Mouse (Mus musculus): ENCODE data around the gene Evi2a. TPM values are rescaled to one million over a fixed set of nuclear protein-coding genes. Genes with fewer than 3 reads are reported as not detected.

The Evi2a gene
- polyA plus RNA-seq, 1 experiment from 2014 or later: 1.6 TPM

DNA sequence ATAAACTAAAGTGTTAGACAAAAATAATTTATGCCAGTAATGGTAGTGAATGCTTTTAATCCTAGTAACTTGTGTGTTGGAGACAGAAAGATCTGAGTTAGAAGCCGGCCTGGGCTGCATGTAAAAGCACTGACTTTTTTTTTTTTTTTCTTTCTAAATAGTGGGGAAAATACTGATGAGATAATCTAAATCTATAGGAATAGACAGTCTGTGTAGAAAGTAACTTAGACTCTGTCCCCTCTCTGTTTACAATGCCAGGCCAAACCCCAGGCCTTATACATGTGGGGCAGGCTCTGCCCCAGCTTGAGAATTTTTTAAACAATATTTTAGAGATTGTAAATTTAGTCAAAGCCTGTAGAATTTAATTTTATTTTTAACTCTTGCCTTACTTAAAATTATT is 7.5 kb downstream of the Evi2a start:
- H3K4me3 ChIP-seq: no peak overlapping the region
- H3K36me3 ChIP-seq (replicated peaks): peaks cover 16% of the 10 kb centered on the region
- no peaks in the 10 kb centered on the region for H3K27me3 ChIP-seq (replicated peaks; ENCODE audit: low read depth, poor library complexity, severe bottlenecking)
- H3K4me1 ChIP-seq: peaks cover 4% of the 10 kb centered on the region; the same call in 1 of the 2 replicates
- no peak for DNase-seq (ENCODE audit: low spot score)
- no peak overlapping the region for H3K27ac ChIP-seq (replicated peaks)
- WGBS: 92% methylated on average over 1 of the region's 1 CpGs
- H3K9me3 ChIP-seq: no peaks in the 10 kb centered on the region

DNA sequence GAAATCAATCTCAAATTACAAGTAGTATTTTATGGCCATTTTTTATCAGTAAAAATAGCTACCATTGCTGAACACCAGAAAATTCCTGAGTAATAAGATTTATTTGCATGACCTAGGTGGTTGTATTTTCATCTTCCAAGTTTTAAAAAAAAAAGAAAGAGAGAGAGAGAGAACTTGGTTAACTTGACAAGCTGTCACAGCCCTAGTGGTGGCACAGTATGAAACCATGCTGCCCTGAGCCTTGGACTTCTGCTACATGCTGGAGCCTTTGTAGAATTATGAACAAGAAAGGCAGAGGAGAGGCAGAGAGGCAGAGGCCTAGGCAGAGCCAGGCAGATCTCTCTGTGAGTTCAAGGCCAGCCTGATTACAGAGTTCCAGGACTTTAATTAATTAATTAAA is 8.5 kb downstream of the Evi2a start:
- no peak overlapping the region for H3K27ac ChIP-seq (replicated peaks)
- DNase-seq (ENCODE audit: low spot score): no peak
- no peaks in the 10 kb centered on the region for H3K9me3 ChIP-seq
- H3K36me3 ChIP-seq (replicated peaks): peaks cover 9% of the 10 kb centered on the region; the same call in 1 of the 2 replicates
- peaks cover 4% of the 10 kb centered on the region; the same call in 1 of the 2 replicates for H3K4me1 ChIP-seq
- H3K27me3 ChIP-seq (replicated peaks; ENCODE audit: low read depth, poor library complexity, severe bottlenecking): no peaks in the 10 kb centered on the region
- H3K4me3 ChIP-seq: no peak overlapping the region

DNA sequence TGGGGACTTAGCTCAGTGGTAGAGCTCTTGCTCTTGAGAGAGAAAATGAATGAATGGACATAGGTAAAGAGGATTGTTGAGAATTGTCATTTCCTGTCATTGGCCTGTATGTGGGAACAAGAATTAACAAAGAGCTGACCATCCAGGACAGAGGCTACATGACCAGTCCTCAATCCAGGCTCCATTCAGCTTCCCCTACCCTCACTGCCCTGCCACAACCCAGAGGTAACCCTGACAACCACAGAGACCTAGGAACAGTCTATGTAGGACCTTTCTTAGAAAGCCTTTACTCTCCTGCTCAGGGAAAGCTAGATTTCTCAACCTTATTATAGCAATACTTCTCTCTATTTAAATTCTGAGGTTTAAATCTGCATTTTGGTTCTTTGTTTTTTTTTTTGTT is 9.6 kb downstream of the Evi2a start:
- Histone ChIP-seq H3K9me3 (no peaks in the 10 kb centered on the region), H3K36me3 (replicated peaks) (peaks cover 9% of the 10 kb centered on the region; the same call in 1 of the 2 replicates), H3K27me3 (replicated peaks; ENCODE audit: low read depth, poor library complexity, severe bottlenecking) (no peaks in the 10 kb centered on the region), H3K27ac (replicated peaks) (no peak overlapping the region), H3K4me1 (peaks cover 4% of the 10 kb centered on the region; the same call in 1 of the 2 replicates), H3K4me3 (no peak overlapping the region)
- DNase-seq (ENCODE audit: low spot score): no peak

DNA sequence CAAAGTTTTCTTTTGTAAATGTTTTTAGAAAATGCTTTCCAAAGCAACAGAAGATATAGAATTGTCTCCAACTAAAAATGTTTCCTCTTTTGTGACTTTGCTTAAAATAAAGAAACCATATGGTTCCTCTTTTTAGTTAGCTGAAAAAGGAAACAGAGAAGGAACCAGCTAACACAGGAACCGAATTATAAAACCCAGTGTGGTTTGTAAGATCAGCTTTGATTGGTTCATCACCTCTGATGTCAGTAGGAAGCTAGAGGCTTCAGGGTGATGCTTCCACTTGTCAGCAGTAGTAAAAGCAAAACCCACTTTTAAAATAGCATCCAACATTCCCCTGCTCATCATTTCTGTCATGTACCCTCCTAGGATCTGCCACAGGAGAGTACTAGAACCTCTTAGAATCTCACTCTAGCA is 10.5 kb downstream of the Evi2a start:
- Histone ChIP-seq H3K36me3 (replicated peaks) (peaks cover 8% of the 10 kb centered on the region; the same call in 1 of the 2 replicates), H3K9me3 (no peaks in the 10 kb centered on the region), H3K27ac (replicated peaks) (no peak overlapping the region), H3K4me1 (peaks cover 4% of the 10 kb centered on the region; the same call in 1 of the 2 replicates), H3K27me3 (replicated peaks; ENCODE audit: low read depth, poor library complexity, severe bottlenecking) (no peaks in the 10 kb centered on the region), H3K4me3 (no peak overlapping the region)
- 77% methylated on average over 1 of the region's 1 CpGs for WGBS
- no peak for DNase-seq (ENCODE audit: low spot score)

DNA sequence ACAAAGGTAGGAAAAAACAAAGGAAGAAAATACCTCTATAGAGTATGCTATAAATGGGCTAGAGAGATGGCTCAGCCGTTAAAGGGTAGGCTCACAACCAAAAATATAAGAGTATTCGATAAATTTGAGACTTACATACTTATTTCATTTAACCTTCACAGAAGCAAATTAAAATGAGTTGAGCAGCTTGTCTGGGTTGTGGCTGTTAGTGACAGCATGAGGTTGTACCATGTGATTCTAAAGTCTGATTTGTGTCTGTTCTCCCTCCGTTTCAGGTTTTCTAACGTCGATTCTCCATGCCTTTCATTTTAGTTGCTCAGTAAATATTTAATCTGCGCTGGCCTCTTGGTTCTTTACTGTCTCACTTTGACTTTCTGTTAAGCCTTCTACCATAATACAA is 11.1 kb downstream of the Evi2a start:
- Histone ChIP-seq H3K36me3 (replicated peaks) (peaks cover 4% of the 10 kb centered on the region; the same call in 1 of the 2 replicates), H3K4me1 (peaks cover 4% of the 10 kb centered on the region; the same call in 1 of the 2 replicates), H3K27ac (replicated peaks) (no peak overlapping the region), H3K27me3 (replicated peaks; ENCODE audit: low read depth, poor library complexity, severe bottlenecking) (no peaks in the 10 kb centered on the region), H3K9me3 (no peaks in the 10 kb centered on the region), H3K4me3 (no peak overlapping the region)
- WGBS: 94% methylated on average over 6 of the region's 6 CpGs
- no peak for DNase-seq (ENCODE audit: low spot score)

DNA sequence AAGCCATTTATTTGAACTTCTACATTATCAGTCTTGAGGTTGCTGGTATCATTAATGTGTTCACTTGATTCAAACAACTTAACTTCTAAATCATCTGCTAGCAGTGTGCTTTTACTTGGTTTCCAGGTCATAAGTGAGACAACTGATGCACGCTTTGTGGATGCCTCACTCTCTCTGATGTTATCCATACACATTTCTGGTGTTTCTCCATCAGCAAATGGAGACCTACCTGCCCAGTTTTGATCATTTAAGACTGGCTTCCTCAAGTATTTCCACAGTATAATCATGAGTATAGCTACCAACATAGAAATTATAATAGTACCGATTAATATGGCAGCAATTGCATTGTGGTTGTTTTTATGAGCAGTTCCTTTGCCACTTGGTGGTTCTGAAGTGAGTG is 14.6 kb downstream of the Evi2a start:
- Histone ChIP-seq H3K4me3 (no peak overlapping the region), H3K36me3 (replicated peaks) (no peaks in the 10 kb centered on the region; the same call in 1 of the 2 replicates), H3K27me3 (replicated peaks; ENCODE audit: low read depth, poor library complexity, severe bottlenecking) (no peaks in the 10 kb centered on the region), H3K27ac (replicated peaks) (no peak overlapping the region), H3K9me3 (no peaks in the 10 kb centered on the region), H3K4me1 (no peaks in the 10 kb centered on the region)
- DNase-seq (ENCODE audit: low spot score): no peak
- 95% methylated on average over 2 of the region's 2 CpGs for WGBS

DNA sequence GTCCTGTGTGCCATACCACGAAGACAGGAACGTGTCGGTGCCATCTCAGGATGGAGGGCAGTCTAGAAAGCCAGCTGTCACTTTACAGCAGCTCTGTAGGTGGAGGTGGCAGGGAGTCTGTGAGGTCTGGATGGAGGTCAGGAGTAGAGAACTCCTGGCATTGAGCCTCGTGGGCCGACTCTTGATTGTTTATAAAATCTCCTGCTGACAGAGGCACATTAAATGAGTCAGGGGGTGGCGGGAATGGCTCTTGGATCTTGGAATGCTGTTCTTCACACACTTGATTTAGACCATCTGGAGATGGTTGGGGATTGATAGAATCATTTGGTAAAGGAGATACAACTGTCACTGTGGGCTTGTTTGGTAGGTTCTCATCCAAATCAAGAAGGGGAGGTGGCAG is 15.1 kb downstream of the Evi2a start:
- no peak overlapping the region for H3K27ac ChIP-seq (replicated peaks)
- no peaks in the 10 kb centered on the region for H3K9me3 ChIP-seq
- no peak for DNase-seq (ENCODE audit: low spot score)
- no peaks in the 10 kb centered on the region for H3K27me3 ChIP-seq (replicated peaks; ENCODE audit: low read depth, poor library complexity, severe bottlenecking)
- no peaks in the 10 kb centered on the region for H3K4me1 ChIP-seq
- no peaks in the 10 kb centered on the region; the same call in 1 of the 2 replicates for H3K36me3 ChIP-seq (replicated peaks)
- H3K4me3 ChIP-seq: no peak overlapping the region
- 82% methylated on average over 6 of the region's 6 CpGs for WGBS

DNA sequence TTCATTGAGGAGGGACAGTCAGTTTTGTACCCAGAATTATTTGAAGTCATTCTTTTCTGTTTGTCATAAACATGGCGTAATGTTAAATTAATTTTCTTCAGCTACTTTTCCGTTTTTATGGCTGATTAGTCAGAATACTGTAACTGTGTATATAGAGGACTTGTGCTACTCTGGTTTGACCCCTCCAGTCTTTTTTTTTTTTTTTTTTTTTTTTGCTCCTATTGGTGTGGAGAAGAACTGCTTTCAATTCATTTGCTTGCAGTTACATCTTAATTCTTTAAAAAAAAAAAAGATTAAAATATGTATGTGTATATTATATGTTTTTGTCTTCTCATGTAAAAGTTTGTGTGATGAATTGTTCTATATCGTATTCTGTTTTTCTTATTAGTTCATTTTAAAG is 18.4 kb downstream of the Evi2a start:
- no peak for DNase-seq (ENCODE audit: low spot score)
- no peak overlapping the region for H3K4me3 ChIP-seq
- H3K36me3 ChIP-seq (replicated peaks): no peaks in the 10 kb centered on the region; the same call in 1 of the 2 replicates
- no peaks in the 10 kb centered on the region for H3K4me1 ChIP-seq
- H3K27ac ChIP-seq (replicated peaks): no peak overlapping the region
- H3K9me3 ChIP-seq: no peaks in the 10 kb centered on the region
- H3K27me3 ChIP-seq (replicated peaks; ENCODE audit: low read depth, poor library complexity, severe bottlenecking): no peaks in the 10 kb centered on the region
- WGBS: 93% methylated on average over 3 of the region's 3 CpGs

DNA sequence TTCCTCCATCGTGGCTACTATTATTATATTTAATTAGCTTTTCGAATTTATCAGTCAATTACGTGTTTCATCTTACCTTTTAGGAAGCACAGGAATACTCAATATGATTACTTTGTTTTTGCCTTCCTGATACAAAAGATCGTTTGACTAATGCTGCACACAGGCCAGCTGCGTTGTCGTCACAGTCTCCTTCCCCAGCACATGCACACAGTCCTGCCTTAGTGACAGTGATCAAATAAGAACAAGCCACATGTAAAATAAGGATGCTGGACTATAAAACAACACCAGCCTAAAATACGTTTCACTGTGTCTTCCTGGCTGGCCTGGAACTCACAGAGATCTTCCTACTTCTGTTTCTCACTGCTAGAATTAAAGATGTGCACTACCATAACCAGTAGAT is 25.9 kb downstream of the Evi2a start:
- no peak for DNase-seq (ENCODE audit: low spot score)
- 89% methylated on average over 7 of the region's 7 CpGs for WGBS
- H3K4me1 ChIP-seq: no peaks in the 10 kb centered on the region
- H3K36me3 ChIP-seq (replicated peaks): 0 out of 2 replicates have a peak, but pooled peaks cover 3% of the 10 kb centered on the region
- no peak overlapping the region for H3K27ac ChIP-seq (replicated peaks)
- H3K9me3 ChIP-seq: no peaks in the 10 kb centered on the region
- no peaks in the 10 kb centered on the region for H3K27me3 ChIP-seq (replicated peaks; ENCODE audit: low read depth, poor library complexity, severe bottlenecking)
- H3K4me3 ChIP-seq: no peak overlapping the region

DNA sequence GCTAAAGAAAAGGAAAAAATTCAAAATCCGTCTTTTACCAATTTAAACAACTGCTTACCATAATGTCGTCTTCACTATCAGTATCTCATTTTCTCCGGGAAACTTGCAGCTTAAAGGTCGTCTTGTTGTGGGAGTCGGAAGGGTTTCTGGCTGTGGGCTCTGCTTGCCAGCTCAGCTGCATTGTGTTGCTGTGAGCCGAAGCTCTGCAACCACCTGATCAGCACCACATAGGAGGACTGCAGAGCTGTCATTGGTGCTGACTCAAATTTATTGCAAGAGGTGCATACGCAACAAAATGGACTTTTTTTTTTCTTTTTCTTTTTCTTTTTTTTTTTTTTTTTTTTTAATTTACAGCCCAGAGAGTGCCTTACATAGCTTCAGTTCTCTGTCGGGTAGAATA is 26.6 kb downstream of the Evi2a start, which contains the start of gene Omg:
Gene Omg (minus strand): TSS at position 240 of the 400 bp plus-strand sequence.
- 61% methylated on average over 8 of the region's 8 CpGs for WGBS
- no peaks in the 10 kb centered on the region for H3K27me3 ChIP-seq (replicated peaks; ENCODE audit: low read depth, poor library complexity, severe bottlenecking)
- 0 out of 2 replicates have a peak, but pooled peaks cover 3% of the 10 kb centered on the region for H3K36me3 ChIP-seq (replicated peaks)
- H3K4me1 ChIP-seq: no peaks in the 10 kb centered on the region
- no peak within 1 kb of the TSS for H3K4me3 ChIP-seq
- H3K9me3 ChIP-seq: no peaks in the 10 kb centered on the region
- no peak for DNase-seq (ENCODE audit: low spot score)
- H3K27ac ChIP-seq (replicated peaks): no peak within 1 kb of the TSS

DNA sequence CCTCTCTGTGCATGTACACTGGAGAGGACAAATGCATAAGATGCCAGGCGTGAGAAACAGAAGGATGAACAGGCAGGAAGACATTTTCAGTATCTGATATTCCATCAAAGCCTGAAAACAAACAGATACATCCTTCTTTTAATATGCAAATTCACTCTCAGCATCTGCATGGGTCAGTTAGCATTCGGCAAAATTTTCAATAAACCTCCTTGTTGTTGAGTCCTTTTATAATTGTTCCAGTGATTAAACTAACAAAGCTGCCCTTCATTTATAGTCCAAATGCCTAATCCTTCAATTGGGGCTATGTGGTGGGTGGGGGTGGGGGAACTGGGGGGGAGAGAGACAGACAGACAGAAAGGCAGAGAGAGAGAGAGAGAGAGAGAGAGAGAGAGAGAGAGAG is 27.5 kb downstream of the Evi2a start:
- Histone ChIP-seq H3K27me3 (replicated peaks; ENCODE audit: low read depth, poor library complexity, severe bottlenecking) (no peaks in the 10 kb centered on the region), H3K36me3 (replicated peaks) (0 out of 2 replicates have a peak, but pooled peaks cover 3% of the 10 kb centered on the region), H3K4me1 (no peaks in the 10 kb centered on the region), H3K27ac (replicated peaks) (no peak overlapping the region), H3K9me3 (no peaks in the 10 kb centered on the region), H3K4me3 (no peak overlapping the region)
- 65% methylated on average over 2 of the region's 2 CpGs for WGBS
- no peak for DNase-seq (ENCODE audit: low spot score)

DNA sequence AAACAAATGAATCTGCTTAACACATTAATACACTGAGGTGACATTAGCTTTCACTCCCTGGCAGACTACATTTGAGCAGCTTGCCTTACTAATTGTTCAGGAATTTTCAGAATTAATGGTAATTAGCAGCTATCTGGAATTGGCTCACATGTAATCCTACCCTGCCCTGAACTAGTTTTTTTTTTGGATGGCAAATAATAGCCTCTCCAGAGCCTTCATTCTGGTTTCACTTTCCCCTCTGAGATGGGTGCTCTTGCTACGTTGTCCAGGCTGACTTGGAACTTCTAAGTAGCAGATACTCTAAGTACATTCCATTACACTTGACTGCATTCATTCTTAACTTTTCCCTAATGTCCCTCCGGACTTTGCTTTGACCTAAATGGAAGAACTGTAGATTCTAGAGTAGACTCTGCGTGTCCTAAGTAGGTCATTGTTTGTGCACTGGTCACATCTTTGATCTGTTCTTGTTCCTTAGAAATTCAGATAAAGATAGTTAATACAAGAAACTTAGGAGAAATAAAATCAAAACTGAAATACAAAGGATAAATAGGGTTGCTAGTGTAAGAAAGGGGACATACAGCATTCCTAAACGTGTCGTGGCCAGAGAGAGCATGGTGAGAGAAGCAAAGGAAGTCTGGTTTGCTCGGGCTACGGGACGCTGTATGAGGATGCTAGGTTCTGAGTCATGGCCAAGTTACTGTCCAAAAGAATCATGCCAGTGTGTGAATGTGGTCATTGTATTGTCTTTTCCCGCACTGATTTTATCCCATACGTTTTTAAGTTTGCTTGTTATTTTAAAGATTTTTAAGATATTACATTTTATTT is 35.2 kb downstream of the Evi2a start:
- H3K4me1 ChIP-seq: no peaks in the 10 kb centered on the region
- H3K4me3 ChIP-seq: no peak overlapping the region
- H3K27me3 ChIP-seq (replicated peaks; ENCODE audit: low read depth, poor library complexity, severe bottlenecking): no peaks in the 10 kb centered on the region
- 81% methylated on average over 10 of the region's 10 CpGs for WGBS
- peaks cover 23% of the 10 kb centered on the region for H3K36me3 ChIP-seq (replicated peaks)
- no peak overlapping the region for H3K27ac ChIP-seq (replicated peaks)
- DNase-seq (ENCODE audit: low spot score): no peak
- H3K9me3 ChIP-seq: no peaks in the 10 kb centered on the region

DNA sequence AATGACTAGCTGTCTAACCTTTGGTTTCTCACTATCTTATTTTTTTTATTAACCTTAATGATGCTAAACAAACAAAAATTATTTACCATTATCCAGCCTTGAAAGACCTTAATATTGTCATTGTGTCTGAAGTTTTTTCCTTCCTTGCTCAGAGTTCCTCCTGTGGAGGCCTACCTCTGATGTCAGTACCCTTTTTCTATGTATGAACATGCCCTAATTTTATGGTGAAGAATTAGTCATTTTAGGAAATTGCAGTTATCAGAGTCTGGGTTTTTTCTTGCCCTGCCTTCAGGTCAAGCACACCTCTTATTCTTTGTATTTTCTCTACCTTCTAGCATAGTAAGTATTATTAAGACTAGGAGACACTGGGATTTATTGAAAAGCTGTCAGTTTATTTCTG is 45.7 kb downstream of the Evi2a start:
- H3K9me3 ChIP-seq: no peaks in the 10 kb centered on the region
- no peak overlapping the region for H3K27ac ChIP-seq (replicated peaks)
- no peak for DNase-seq (ENCODE audit: low spot score)
- H3K4me3 ChIP-seq: no peak overlapping the region
- H3K36me3 ChIP-seq (replicated peaks): peaks cover 55% of the 10 kb centered on the region
- peaks cover 7% of the 10 kb centered on the region for H3K4me1 ChIP-seq
- H3K27me3 ChIP-seq (replicated peaks; ENCODE audit: low read depth, poor library complexity, severe bottlenecking): no peaks in the 10 kb centered on the region
